Mouse (Mus musculus): ENCODE measurements around the gene 2200002J24Rik.
A peak's percentile ranks its signal among the peaks of the same experiment; 100 is the strongest.

DNA sequence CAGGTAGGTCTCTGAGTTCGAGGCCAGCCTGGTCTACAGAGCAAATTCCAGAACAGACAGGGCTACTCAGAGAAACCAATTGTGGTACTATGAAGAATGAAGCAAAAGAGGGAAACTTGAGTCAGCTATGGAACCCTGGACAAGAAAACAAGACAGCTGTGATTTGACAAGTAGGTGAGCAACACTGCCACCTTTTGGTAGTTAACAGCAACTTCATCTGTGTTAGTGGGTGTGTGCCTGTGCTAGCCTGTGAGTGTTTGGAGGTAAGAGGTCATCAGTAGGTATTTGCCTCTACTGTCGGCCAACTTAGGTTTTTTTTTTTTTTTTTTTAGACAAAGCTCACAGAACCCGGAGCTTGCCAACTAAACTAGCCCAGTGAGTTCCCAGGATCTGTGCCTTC lies 29.5 kb upstream of the 2200002J24Rik start:
- TF ChIP-seq CTCF (IDR thresholded peaks at IDR 0.05; ENCODE audit: low read depth) (peak; percentile 69), EP300 (optimal IDR thresholded peaks at IDR 0.05) (no peak)
